10 mouse cellular contexts compared by ENCODE assay signal in the genomic region with DNA sequence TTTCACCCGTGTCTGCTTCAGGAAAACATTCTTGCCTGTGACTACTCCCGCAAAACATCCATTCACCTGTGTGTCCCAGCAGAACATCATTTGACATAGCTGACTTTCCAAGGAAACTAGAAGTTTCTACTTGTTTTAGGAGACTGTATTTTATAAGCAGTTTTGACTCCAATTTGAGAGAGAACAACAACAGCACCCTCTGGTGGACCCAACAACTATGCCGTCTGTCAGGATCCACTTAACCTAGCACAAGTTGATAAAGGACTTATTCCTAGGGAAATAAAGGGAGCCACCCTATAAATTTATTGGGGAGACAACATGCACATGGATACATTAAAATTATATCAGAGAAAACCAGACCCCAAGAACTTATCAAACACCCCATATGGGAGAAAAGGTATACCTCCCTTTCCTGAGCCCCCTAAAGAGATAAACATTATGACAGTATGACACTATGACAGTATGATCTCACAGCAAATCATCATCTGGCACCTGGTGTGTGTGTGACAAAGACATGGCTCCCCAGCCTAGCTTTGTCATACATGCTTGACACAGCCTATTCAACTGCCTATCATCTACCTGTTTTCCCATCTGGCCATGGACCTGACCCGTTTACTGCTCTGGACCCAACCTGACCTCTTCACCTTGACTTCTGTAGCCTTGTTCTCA. TPM values are rescaled to one million over a fixed set of nuclear protein-coding genes. Genes with fewer than 3 reads are reported as not detected.
A peak's percentile ranks its signal among the peaks of the same experiment; 100 is the strongest.
DNase-seq lines count a peak whose midpoint lies in the region; ATAC-seq and TF ChIP-seq lines count a peak whose summit lies in the region.
"Had no signal": no experiment of that assay in that cellular context is flagged by ENCODE, and none has a peak within 500 bp of the region (broad histone marks: within the 10 kb centered on the region; RNA-seq: fewer than 3 reads in every experiment).

No protein-coding gene starts in this region.

- no peaks in the 10 kb centered on the region for H3K79me2 ChIP-seq in liver, adult 2 months (ENCODE audit: control insufficient read depth, insufficient read depth, low read length)

- H3K4me1 ChIP-seq in intestine, postnatal 0 days (replicated peaks; ENCODE audit: control insufficient read depth, insufficient read depth, low read length): no peaks in the 10 kb centered on the region
- H3K4me1 ChIP-seq in intestine, embryonic 16.5 days (ENCODE audit: control insufficient read depth, insufficient read depth, low read length): no peaks in the 10 kb centered on the region
- H3K4me1 ChIP-seq in liver, adult 2 months (ENCODE audit: control insufficient read depth, insufficient read depth, low read length): no peaks in the 10 kb centered on the region
- H3K4me1 ChIP-seq: heart, embryonic 15.5 days had no signal

- H3K4me3 ChIP-seq in intestine, postnatal 0 days (ENCODE audit: low read depth, low read length): no peak overlapping the region
- H3K4me3 ChIP-seq in intestine, embryonic 16.5 days (ENCODE audit: low read length): no peak overlapping the region
- no peak overlapping the region for H3K4me3 ChIP-seq in liver, adult 2 months (ENCODE audit: insufficient read depth, low read depth, low read length)
- H3K4me3 ChIP-seq: heart, embryonic 15.5 days had no signal

- no peaks in the 10 kb centered on the region for H3K36me3 ChIP-seq in intestine, postnatal 0 days (ENCODE audit: control insufficient read depth, insufficient read depth)
- H3K36me3 ChIP-seq in intestine, embryonic 16.5 days (ENCODE audit: control insufficient read depth, insufficient read depth, low read length): no peaks in the 10 kb centered on the region
- H3K36me3 ChIP-seq in liver, adult 2 months (ENCODE audit: control insufficient read depth, insufficient read depth, low read length): no peaks in the 10 kb centered on the region
- H3K36me3 ChIP-seq: heart, embryonic 15.5 days had no signal

- no peak overlapping the region for H3K9ac ChIP-seq in intestine, postnatal 0 days (ENCODE audit: low read depth, low read length)
- H3K9ac ChIP-seq in intestine, embryonic 16.5 days (ENCODE audit: low read depth, low read length): no peak overlapping the region
- H3K9ac ChIP-seq in liver, adult 2 months (ENCODE audit: low read depth, low read length): no peak overlapping the region
- H3K9ac ChIP-seq: heart, embryonic 15.5 days had no signal

- H3K27me3 ChIP-seq in intestine, postnatal 0 days (replicated peaks; ENCODE audit: control insufficient read depth, insufficient read depth, low read length): no peaks in the 10 kb centered on the region
- H3K27me3 ChIP-seq in intestine, embryonic 16.5 days (replicated peaks; ENCODE audit: control insufficient read depth, insufficient read depth, low read length): no peaks in the 10 kb centered on the region
- H3K27me3 ChIP-seq in liver, adult 2 months (ENCODE audit: control insufficient read depth, insufficient read depth, low read length): no peaks in the 10 kb centered on the region
- H3K27me3 ChIP-seq: heart, embryonic 15.5 days had no signal

- WGBS in intestine, postnatal 0 days: 86% methylated on average over 4 of the region's 4 CpGs
- 86% methylated on average over 4 of the region's 4 CpGs for WGBS in intestine, embryonic 16.5 days
- WGBS in liver, adult 2 months: 80% methylated on average over 4 of the region's 4 CpGs

- no peak overlapping the region for H3K27ac ChIP-seq in intestine, postnatal 0 days (ENCODE audit: low read depth, low read length)
- H3K27ac ChIP-seq in intestine, embryonic 16.5 days (ENCODE audit: low read length): no peak overlapping the region
- no peak overlapping the region for H3K27ac ChIP-seq in liver, adult 2 months (replicated peaks; ENCODE audit: insufficient read depth, low read depth, low read length)
- H3K27ac ChIP-seq: heart, embryonic 15.5 days had no signal

- peak; percentile 57 for TF ChIP-seq CTCF in intestine, postnatal 0 days (IDR thresholded peaks at IDR 0.05; ENCODE audit: low read depth)
- TF ChIP-seq CTCF in liver, adult 2 months (IDR thresholded peaks at IDR 0.05; ENCODE audit: low read depth, low read length): peak; percentile 17; the same call in 1 of the 2 replicates

- H3K4me2 ChIP-seq in intestine, postnatal 0 days (replicated peaks; ENCODE audit: low read depth): no peak overlapping the region
- no peak overlapping the region for H3K4me2 ChIP-seq in intestine, embryonic 16.5 days (ENCODE audit: low read depth, low read length)
- H3K4me2 ChIP-seq: heart, embryonic 15.5 days had no signal

- no peaks in the 10 kb centered on the region for H3K9me3 ChIP-seq in intestine, postnatal 0 days (ENCODE audit: control insufficient read depth)
- no peaks in the 10 kb centered on the region for H3K9me3 ChIP-seq in intestine, embryonic 16.5 days (ENCODE audit: control insufficient read depth, low read length)
- H3K9me3 ChIP-seq: heart, embryonic 15.5 days had no signal

- DNase-seq in CD4-positive, CD25-positive, alpha-beta regulatory T cell, adult 2 months (ENCODE audit: low read depth, low spot score): peak; percentile 77
- DNase-seq in adipocyte (ENCODE audit: low spot score): peak; percentile 27
- peak; percentile 64 for DNase-seq in liver, adult 2 months (ENCODE audit: extremely low read depth, low read depth, low spot score)
- no peak for DNase-seq in spleen, adult 12 weeks (ENCODE audit: low spot score)
- no peak for DNase-seq in cerebellum, adult 9-10 months

- ATAC-seq in intestine, postnatal 0 days: no peak
- no peak for ATAC-seq in intestine, embryonic 16.5 days
- ATAC-seq in erythroblast, adult 5-6 weeks (replicated peaks; ENCODE audit: low FRiP score, poor library complexity, severe bottlenecking): no peak

- TF ChIP-seq POLR2A in liver, adult 2 months (IDR thresholded peaks at IDR 0.05; ENCODE audit: extremely low read depth, insufficient read depth, low read length): no peak

RNA-seq across cellular contexts. Expression of a gene that starts 31.9 kb away (rescaled TPM):
- polyA plus RNA-seq in intestine, postnatal 0 days (2015; fragmentation: Nextera tagmentation; extraction: Ambion mirVana): 9.9 and 10.0 TPM in 2 replicates
- polyA plus RNA-seq in intestine, embryonic 16.5 days (2015; fragmentation: Nextera tagmentation; extraction: Ambion mirVana): 13.4 and 13.9 TPM in 2 replicates
- total RNA-seq in liver, adult 2 months (2014; rRNA removed): 2.7 and 4.4 TPM in 2 replicates
- polyA plus RNA-seq in liver, adult 2 months (2012; rRNA removed): 5.1 and 6.6 TPM in 2 replicates
- 2.5 and 2.9 TPM in 2 replicates for total RNA-seq in erythroblast, adult 5-6 weeks (2015; ENCODE audit: low replicate concordance)
- total RNA-seq in erythroblast, adult 5-6 weeks (2017; ENCODE audit: low replicate concordance): 0.70 and 1.1 TPM in 2 replicates

RNA-seq across cellular contexts. Expression of a gene that starts 56.2 kb away (rescaled TPM):
- polyA plus RNA-seq in intestine, postnatal 0 days (2015; fragmentation: Nextera tagmentation; extraction: Ambion mirVana): 0.51 and 0.54 TPM in 2 replicates
- 0.45 and 0.54 TPM in 2 replicates for polyA plus RNA-seq in intestine, embryonic 16.5 days (2015; fragmentation: Nextera tagmentation; extraction: Ambion mirVana)
- total RNA-seq in liver, adult 2 months (2014; rRNA removed): 234 and 301 TPM in 2 replicates
- 73.2 and 89.2 TPM in 2 replicates for polyA plus RNA-seq in liver, adult 2 months (2012; rRNA removed)
- total RNA-seq in erythroblast, adult 5-6 weeks (2015; ENCODE audit: low replicate concordance): not detected in 2 replicates
- not detected in 2 replicates for total RNA-seq in erythroblast, adult 5-6 weeks (2017; ENCODE audit: low replicate concordance)
- polyA plus RNA-seq: heart, embryonic 15.5 days; stomach, embryonic 14.5 days had no signal

Comparison
In these comparisons a context has a peak if more than half of its experiments do, and no peak if none do; other contexts are left out.
1. DNase-seq: peak in CD4-positive, CD25-positive, alpha-beta regulatory T cell, adult 2 months (single experiment), adipocyte (single experiment) and liver, adult 2 months (single experiment); none in spleen, adult 12 weeks (single experiment) and cerebellum, adult 9-10 months (single experiment).
2. RNA of a gene that starts 56.2 kb away (polyA plus RNA-seq): 73.2 to 89.2 TPM in liver, adult 2 months; 0.51 to 0.54 TPM in intestine, postnatal 0 days and 0.45 to 0.54 TPM in intestine, embryonic 16.5 days; every median in the first group is over 10 times any median in the second.